Mouse (Mus musculus) kidney, postnatal 10 days (tissue): ENCODE data around the gene Olfr799.

ENCODE experiments used
- DNase-seq: peaks from one replicate; pipeline ENCODE4 v3.0.0; 2021; ENCODE audit warnings: mixed read lengths

Olfr799 gene

GRCm38 (mm10) chr10:129637184-129637583 lies at the start of gene Olfr799:
Gene Olfr799 (plus strand): TSS chr10:129637484.
- no peak for DNase-seq

- DNase-seq = no peak
These were observed 24.8 kb upstream of the Olfr799 start, which contains the start of gene Olfr796 for GRCm38 (mm10) chr10:129612470-129612869. Gene Olfr796 (minus strand): TSS chr10:129612570.

GRCm38 (mm10) chr10:129621724-129622123 lies 15.6 kb upstream of the Olfr799 start:
- no peak for DNase-seq

- DNase-seq = no peak
These were observed 14.0 kb upstream of the Olfr799 start for GRCm38 (mm10) chr10:129623251-129623650.

GRCm38 (mm10) chr10:129627834-129628233 lies 9.4 kb upstream of the Olfr799 start, which contains the start of gene Olfr798:
Gene Olfr798 (minus strand): TSS chr10:129627934.
- no peak for DNase-seq

GRCm38 (mm10) chr10:129651763-129652162 lies 14.5 kb downstream of the Olfr799 start:
- no peak for DNase-seq

GRCm38 (mm10) chr10:129657394-129657793 lies 20.1 kb downstream of the Olfr799 start, which contains the start of gene Olfr800:
Gene Olfr800 (plus strand): TSS chr10:129657694.
- no peak for DNase-seq

GRCm38 (mm10) chr10:129673765-129674164 lies 36.5 kb downstream of the Olfr799 start, which contains the start of gene Olfr801:
Gene Olfr801 (minus strand): TSS chr10:129673865.
- DNase-seq = no peak

- no peak for DNase-seq
These were observed 50.8 kb downstream of the Olfr799 start, which contains the start of gene Olfr802 for GRCm38 (mm10) chr10:129688069-129688468. Gene Olfr802 (minus strand): TSS chr10:129688169.

GRCm38 (mm10) chr10:129694186-129694585 lies 56.9 kb downstream of the Olfr799 start, which contains the start of gene Olfr803:
Gene Olfr803 (minus strand): TSS chr10:129694286.
- no peak for DNase-seq
